Mouse (Mus musculus) thymus, adult 2 months (tissue): ENCODE measurements at regions not wholly inside any gene's neighbourhood (a gene's known extent, or its start where the extent isn't known, plus 50 kb on each side); places are given as distances from the start of the nearest gene placed in this dataset.

ENCODE experiments used
- DNase-seq: peaks from one replicate; pipeline ENCODE4 v3.0.0; 2021
- H3K27ac ChIP-seq: fragments of 200-500 bp; 2 replicates; pipeline ENCODE4 v1.5.1; 2012; ENCODE audit warnings: low read length, control low read depth; ENCODE audit not compliant: control insufficient read depth, insufficient read depth
- H3K27me3 ChIP-seq: fragments of 200-500 bp; 2 replicates; pipeline ENCODE4 v1.6.1; 2012; ENCODE audit warnings: mild to moderate bottlenecking, low read length, moderate library complexity, mixed read lengths; ENCODE audit not compliant: control insufficient read depth, insufficient read depth
- H3K36me3 ChIP-seq: fragments of 200-500 bp; 2 replicates; pipeline ENCODE4 v1.6.1; 2012; ENCODE audit warnings: mild to moderate bottlenecking, low read length, moderate library complexity; ENCODE audit not compliant: control insufficient read depth, insufficient read depth
- H3K4me1 ChIP-seq: fragments of 200-500 bp; replicated peaks from 2 replicates; pipeline ENCODE4 v1.6.1; 2012; ENCODE audit warnings: low read length; ENCODE audit not compliant: control insufficient read depth, insufficient read depth
- H3K4me3 ChIP-seq: fragments of 200-500 bp; 2 replicates; pipeline ENCODE4 v1.5.1; 2012; ENCODE audit warnings: mild to moderate bottlenecking, low read length, control low read depth, moderate library complexity; ENCODE audit not compliant: control insufficient read depth, insufficient read depth
- CTCF ChIP-seq: fragments of 200-500 bp; IDR thresholded peaks from 2 replicates; pipeline ENCODE4 v1.5.1; 2012; ENCODE audit warnings: mild to moderate bottlenecking, control low read depth, low read length, moderate library complexity, borderline replicate concordance; ENCODE audit not compliant: control insufficient read depth, poor library complexity, insufficient read depth; ENCODE audit errors: extremely low read depth
- POLR2A ChIP-seq: fragments of 200-500 bp; IDR thresholded peaks from 2 replicates; pipeline ENCODE4 v1.6.1; 2012; ENCODE audit warnings: mild to moderate bottlenecking, low read length, control low read depth, moderate library complexity; ENCODE audit not compliant: control insufficient read depth, poor library complexity, insufficient read depth; ENCODE audit errors: extremely low read depth
- WGBS: fragments of 180-500 bp; shearing (Covaris S2); methylation state at CpG from one replicate; pipeline ENCODE4 v1.1.7; 2018; 5-methylcytosine and 5-hydroxymethylcytosine counted together

DNA sequence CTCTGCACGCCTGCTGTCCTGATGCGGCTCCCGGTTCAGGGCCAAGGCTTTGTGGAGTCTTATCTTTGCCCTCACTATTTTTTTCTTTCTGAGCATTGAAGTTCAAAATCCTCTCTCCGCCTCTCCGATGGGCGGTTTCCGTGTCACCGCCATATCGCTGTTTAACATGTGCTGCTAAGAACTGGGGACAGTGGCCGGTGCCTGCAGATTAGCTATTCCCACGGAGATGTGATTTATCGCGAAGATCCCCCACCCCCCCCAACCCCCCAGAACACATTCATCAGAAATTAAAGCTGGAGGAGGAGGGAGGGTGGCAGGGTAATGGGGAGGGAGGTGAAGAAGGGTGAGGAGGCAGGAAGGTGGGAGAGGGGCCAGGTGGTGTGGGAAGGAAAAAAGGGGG lies 151.2 kb upstream of the Lhx5 start:
- Histone ChIP-seq H3K4me1 (no peaks in the 10 kb centered on the region), H3K27me3 (peaks cover 2% of the 10 kb centered on the region; the same call in 1 of the 2 replicates), H3K4me3 (no peak overlapping the region), H3K36me3 (no peaks in the 10 kb centered on the region), H3K27ac (no peak overlapping the region)
- no peak for DNase-seq
- no peak for TF ChIP-seq CTCF
- no peak for TF ChIP-seq POLR2A
- WGBS, result 8% methylated on average over 13 of the region's 13 CpGs

GRCm38 (mm10) chr5:120280991-120281602 lies 150.4 kb upstream of the Lhx5 start:
- Histone ChIP-seq H3K36me3 (no peaks in the 10 kb centered on the region), H3K27me3 (peaks cover 2% of the 10 kb centered on the region; the same call in 1 of the 2 replicates)

DNA sequence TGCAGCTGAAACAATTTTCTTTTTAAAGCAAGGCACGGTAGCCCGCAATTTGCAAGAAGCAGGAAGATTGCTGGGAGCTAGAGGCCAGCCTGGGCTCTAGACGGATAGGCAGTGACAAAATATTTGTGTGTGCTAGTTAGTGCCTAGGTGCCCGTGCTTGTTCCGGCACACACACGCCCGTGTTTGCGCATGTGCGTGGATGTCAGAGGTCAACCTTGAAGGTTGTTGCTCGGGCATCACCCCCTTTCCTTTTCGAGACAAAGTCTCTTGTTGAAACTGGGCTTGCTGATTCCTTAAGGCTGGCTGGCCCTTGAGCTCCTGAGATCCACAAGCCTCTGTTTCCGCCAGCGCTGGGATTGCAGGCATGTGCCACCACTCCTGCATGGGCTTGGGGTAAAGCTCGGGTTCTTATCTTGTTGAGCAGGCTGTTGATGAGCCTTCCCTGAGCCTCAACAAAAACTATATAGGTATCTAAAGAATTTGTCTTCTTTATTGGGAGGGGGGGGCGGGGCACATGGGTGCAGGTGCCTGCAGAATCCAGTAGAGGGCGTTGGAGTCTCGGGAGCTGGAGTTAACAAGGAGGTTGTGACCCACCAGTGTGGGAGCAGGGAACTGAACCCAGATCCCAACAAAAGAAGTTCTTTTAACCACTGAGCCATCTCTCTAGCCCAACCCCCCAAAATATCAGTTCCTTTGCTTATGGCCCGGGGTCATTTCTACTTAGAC lies 149.5 kb upstream of the Lhx5 start:
- no peak for DNase-seq
- peaks cover 2% of the 10 kb centered on the region; the same call in 1 of the 2 replicates for H3K27me3 ChIP-seq
- no peak overlapping the region for H3K27ac ChIP-seq
- no peak for TF ChIP-seq POLR2A
- TF ChIP-seq CTCF, result no peak
- no peak overlapping the region for H3K4me3 ChIP-seq
- H3K36me3 ChIP-seq, result no peaks in the 10 kb centered on the region
- WGBS, result 38% methylated on average over 18 of the region's 18 CpGs
- H3K4me1 ChIP-seq, result no peaks in the 10 kb centered on the region

More at GRCm38 (mm10) chr5:120280991-120281602, 150.4 kb upstream of the Lhx5 start:
- H3K4me1 ChIP-seq, result no peaks in the 10 kb centered on the region
- no peak overlapping the region for H3K27ac ChIP-seq
- WGBS, result 11% methylated on average over 22 of the region's 22 CpGs
- no peak for DNase-seq
- no peak overlapping the region for H3K4me3 ChIP-seq
- no peak for TF ChIP-seq CTCF
- TF ChIP-seq POLR2A, result no peak

GRCm38 (mm10) chr5:120284625-120285024 lies 146.9 kb upstream of the Lhx5 start:
- 46% methylated on average over 8 of the region's 8 CpGs for WGBS
- Histone ChIP-seq H3K27ac (no peak overlapping the region), H3K4me1 (no peaks in the 10 kb centered on the region), H3K27me3 (peaks cover 2% of the 10 kb centered on the region; the same call in 1 of the 2 replicates), H3K36me3 (no peaks in the 10 kb centered on the region), H3K4me3 (no peak overlapping the region)
- no peak for DNase-seq
- no peak for TF ChIP-seq CTCF
- TF ChIP-seq POLR2A, result no peak

DNA sequence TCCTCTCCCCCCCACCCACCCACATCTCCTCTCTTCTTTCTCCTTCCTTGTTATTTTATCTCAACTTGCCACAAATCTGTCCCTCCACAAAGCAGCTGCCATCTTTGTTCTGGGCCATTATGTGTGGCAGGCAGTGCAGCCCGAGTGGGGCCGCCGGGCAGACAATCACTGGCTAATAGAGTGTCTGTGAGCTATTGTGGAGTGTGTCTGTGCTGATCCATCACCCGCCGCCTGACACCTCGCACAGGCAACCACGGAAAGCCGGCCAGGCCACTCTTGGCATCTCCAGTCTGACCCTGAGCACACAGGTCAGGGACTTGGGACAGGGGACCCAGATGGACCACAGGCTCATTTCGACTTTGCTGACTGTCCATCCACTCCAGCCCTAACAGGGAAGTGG lies 146.5 kb upstream of the Lhx5 start:
- Histone ChIP-seq H3K4me3 (no peak overlapping the region), H3K27ac (no peak overlapping the region), H3K4me1 (no peaks in the 10 kb centered on the region), H3K36me3 (no peaks in the 10 kb centered on the region), H3K27me3 (peaks cover 2% of the 10 kb centered on the region; the same call in 1 of the 2 replicates)
- no peak for TF ChIP-seq POLR2A
- no peak for TF ChIP-seq CTCF
- 51% methylated on average over 9 of the region's 9 CpGs for WGBS
- no peak for DNase-seq

DNA sequence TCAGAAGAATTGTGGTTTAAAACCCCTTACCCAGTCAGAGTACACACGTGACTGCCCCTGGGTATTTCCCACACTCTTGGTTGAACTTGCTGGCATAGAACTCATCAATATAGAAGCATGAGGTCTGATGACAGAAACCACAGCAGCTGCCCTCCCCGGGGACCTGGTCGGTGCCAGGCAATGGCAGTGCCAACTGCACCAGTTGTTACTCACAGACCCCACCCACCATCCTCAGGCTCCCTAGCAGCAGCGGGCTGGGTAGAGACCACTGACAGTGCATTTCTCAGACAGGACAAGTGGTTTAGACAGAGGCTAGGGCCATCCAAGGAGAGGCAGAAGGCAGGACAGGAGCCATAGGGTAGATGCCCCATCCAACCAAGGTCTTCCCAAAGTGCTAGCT lies 144.7 kb upstream of the Lhx5 start:
- H3K36me3 ChIP-seq, result no peaks in the 10 kb centered on the region
- no peak overlapping the region for H3K27ac ChIP-seq
- no peak for DNase-seq
- H3K4me1 ChIP-seq, result no peaks in the 10 kb centered on the region
- 66% methylated on average over 4 of the region's 4 CpGs for WGBS
- H3K4me3 ChIP-seq, result no peak overlapping the region
- TF ChIP-seq POLR2A (no peak), CTCF (no peak)
- H3K27me3 ChIP-seq, result no peaks in the 10 kb centered on the region; the same call in 1 of the 2 replicates

DNA sequence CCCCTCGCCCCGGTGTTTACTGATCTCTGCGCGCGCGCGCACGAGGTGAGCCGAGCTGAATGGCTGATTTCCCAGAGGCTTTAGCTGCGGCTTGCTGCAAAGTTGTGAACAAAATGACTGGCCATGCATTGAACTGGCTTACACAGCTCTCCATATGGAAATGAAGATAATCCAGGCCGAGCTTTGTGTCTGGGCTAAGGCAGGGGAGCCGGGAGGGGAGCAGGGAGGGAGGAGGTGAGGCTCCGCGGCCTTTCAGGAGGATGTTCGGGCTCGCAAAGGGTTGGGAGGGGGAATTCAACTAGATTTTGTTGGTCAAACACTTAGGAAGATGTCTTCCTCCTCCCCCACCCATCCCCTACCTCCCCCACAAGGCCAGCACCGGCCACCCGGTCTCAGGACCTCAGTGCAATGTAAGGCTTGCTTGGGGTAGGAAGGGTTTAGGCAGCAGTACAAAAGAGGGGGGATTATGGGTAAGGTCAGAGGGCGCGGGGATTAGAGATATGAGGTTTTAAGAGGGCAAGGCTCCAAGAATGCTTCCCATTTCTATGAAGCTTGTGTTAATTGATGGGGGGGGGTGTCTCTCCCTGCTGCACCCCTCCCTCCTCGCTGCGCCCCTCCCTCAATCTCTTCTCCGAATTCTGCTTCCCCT lies 143.3 kb upstream of the Lhx5 start:
- no peak overlapping the region for H3K27ac ChIP-seq
- no peaks in the 10 kb centered on the region for H3K4me1 ChIP-seq
- WGBS, result 21% methylated on average over 23 of the region's 23 CpGs
- no peak for DNase-seq
- H3K4me3 ChIP-seq, result no peak overlapping the region
- H3K36me3 ChIP-seq, result no peaks in the 10 kb centered on the region
- TF ChIP-seq CTCF (no peak), POLR2A (no peak)
- no peaks in the 10 kb centered on the region for H3K27me3 ChIP-seq
